Mouse (Mus musculus): ENCODE measurements at regions not wholly inside any gene's neighbourhood (a gene's known extent, or its start where the extent isn't known, plus 50 kb on each side); places are given as distances from the start of the nearest gene placed in this dataset.

- intact Hi-C loops (cut with DNase I) = no loop called here
Measured at GRCm38 (mm10) chr15:36945309-36945708, 62.3 kb downstream of the Zfp706 start.

GRCm38 (mm10) chr15:36944556-36945171 is 62.9 kb downstream of the Zfp706 start:
- intact Hi-C loops (cut with DNase I) = no loop called here

GRCm38 (mm10) chr15:36943492-36944112 is 64.0 kb downstream of the Zfp706 start:
- intact Hi-C loops (cut with DNase I) = no loop called here

GRCm38 (mm10) chr15:36942261-36942660 is 65.3 kb downstream of the Zfp706 start:
- intact Hi-C loops (cut with DNase I) = no loop called here

- intact Hi-C loops (cut with DNase I) = no loop called here
Measured at GRCm38 (mm10) chr15:36941741-36942140, 65.8 kb downstream of the Zfp706 start.

- intact Hi-C loops (cut with DNase I) = no loop called here
Measured at GRCm38 (mm10) chr15:36939608-36940007, 68.0 kb downstream of the Zfp706 start.

GRCm38 (mm10) chr15:36939153-36939552 is 68.4 kb downstream of the Zfp706 start:
- intact Hi-C loops (cut with DNase I) = no loop called here

GRCm38 (mm10) chr15:36938511-36939150 is 68.9 kb downstream of the Zfp706 start:
- intact Hi-C loops (cut with DNase I) = no loop called here

- intact Hi-C loops (cut with DNase I) = no loop called here
Measured at GRCm38 (mm10) chr15:36937757-36938498, 69.6 kb downstream of the Zfp706 start.

GRCm38 (mm10) chr15:36937067-36937657 is 70.4 kb downstream of the Zfp706 start:
- intact Hi-C loops (cut with DNase I) = no loop called here

GRCm38 (mm10) chr15:36934801-36935200 is 72.8 kb downstream of the Zfp706 start:
- intact Hi-C loops (cut with DNase I) = no loop called here

- intact Hi-C loops (cut with DNase I) = no loop called here
Measured at GRCm38 (mm10) chr15:36933581-36933991, 74.0 kb downstream of the Zfp706 start.

- intact Hi-C loops (cut with DNase I) = no loop called here
Measured at GRCm38 (mm10) chr15:36931460-36931859, 76.1 kb downstream of the Zfp706 start.

GRCm38 (mm10) chr15:36930433-36930832 is 77.1 kb downstream of the Zfp706 start:
- intact Hi-C loops (cut with DNase I) = no loop called here

- intact Hi-C loops (cut with DNase I) = no loop called here
Measured at GRCm38 (mm10) chr15:36929786-36930185, 77.8 kb downstream of the Zfp706 start.

GRCm38 (mm10) chr15:36929088-36929487 is 78.5 kb downstream of the Zfp706 start:
- intact Hi-C loops (cut with DNase I) = no loop called here

- intact Hi-C loops (cut with DNase I) = no loop called here
Measured at GRCm38 (mm10) chr15:36928678-36929077, 78.9 kb downstream of the Zfp706 start.

GRCm38 (mm10) chr15:36927436-36927835 is 80.1 kb downstream of the Zfp706 start:
- intact Hi-C loops (cut with DNase I) = no loop called here

- intact Hi-C loops (cut with DNase I) = no loop called here
Measured at GRCm38 (mm10) chr15:36924171-36924570, 83.4 kb downstream of the Zfp706 start.

GRCm38 (mm10) chr15:36921384-36921783 is 86.2 kb downstream of the Zfp706 start:
- intact Hi-C loops (cut with DNase I) = no loop called here

GRCm38 (mm10) chr15:36920886-36921285 is 86.7 kb downstream of the Zfp706 start:
- intact Hi-C loops (cut with DNase I) = no loop called here

GRCm38 (mm10) chr15:36919704-36920103 is 87.9 kb downstream of the Zfp706 start:
- intact Hi-C loops (cut with DNase I) = no loop called here

Data from adrenal gland (tissue).